Mouse (Mus musculus): Measurements from ENCODE around the gene Acin1. TPM values are rescaled to one million over a fixed set of nuclear protein-coding genes. Genes with fewer than 3 reads are reported as not detected.

Gene Acin1
- total RNA-seq (2014; fragmentation: Nextera tagmentation) = 222 and 244 TPM in 2 replicates
- 267 and 293 TPM in 2 replicates for total RNA-seq (2017)

DNA sequence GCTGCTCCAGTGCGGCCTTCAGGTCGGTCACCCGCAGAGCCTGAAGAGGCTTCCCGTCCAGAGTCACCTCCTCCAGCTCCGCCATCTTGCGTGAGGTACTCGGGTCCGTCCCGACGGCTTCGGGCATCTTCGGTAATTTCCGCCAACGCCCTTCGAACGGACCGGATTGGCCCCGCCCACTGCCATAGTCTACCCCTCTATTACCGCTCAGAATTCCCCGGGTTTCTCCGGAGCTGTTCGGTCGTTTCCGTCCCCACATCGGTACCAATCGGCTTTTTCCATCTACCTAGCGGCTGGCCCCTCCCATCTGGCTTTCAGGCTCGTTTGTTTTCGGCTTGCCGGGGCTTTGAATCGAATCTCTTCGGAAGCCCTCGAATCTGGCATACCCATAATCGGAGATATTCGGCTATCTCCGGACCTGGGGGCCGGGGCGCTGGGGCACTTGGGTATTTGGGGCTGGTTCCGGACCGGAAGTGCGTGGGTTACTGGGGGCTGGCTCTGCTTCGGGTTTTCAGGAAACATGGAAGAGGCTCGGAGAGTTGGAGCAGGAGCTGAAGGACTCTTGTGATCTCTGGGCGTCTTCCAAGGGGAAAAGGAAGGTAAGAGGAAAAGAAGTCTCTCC is at the start of gene Acin1:
TSS of gene Acin1 (minus strand) at position 410 of the 622 bp plus-strand sequence.
- ATAC-seq (replicated peaks; ENCODE audit: low FRiP score, low TSS enrichment, poor library complexity, severe bottlenecking) = peak; percentile 88

DNA sequence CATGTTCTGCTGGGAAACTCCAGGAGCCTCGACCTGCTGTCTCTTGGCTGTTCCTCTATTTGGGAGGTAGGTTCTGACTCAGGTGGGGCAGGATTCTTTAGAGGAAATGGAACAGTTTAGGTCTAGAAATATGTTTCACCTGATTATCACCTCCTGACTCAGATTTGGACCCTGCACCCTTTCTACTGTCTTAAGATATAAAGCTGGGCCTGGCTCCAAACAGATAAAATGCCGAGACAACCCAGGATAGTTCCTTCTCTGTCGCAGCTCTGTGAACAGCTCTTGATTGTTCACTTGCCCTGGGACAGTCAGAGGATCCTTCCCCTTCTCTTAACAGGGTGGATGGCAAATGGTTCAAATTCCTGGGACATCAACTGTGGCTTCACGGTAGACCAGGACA is 48.5 kb upstream of the Acin1 start:
- ATAC-seq (replicated peaks; ENCODE audit: low FRiP score, low TSS enrichment, poor library complexity, severe bottlenecking) = no peak

DNA sequence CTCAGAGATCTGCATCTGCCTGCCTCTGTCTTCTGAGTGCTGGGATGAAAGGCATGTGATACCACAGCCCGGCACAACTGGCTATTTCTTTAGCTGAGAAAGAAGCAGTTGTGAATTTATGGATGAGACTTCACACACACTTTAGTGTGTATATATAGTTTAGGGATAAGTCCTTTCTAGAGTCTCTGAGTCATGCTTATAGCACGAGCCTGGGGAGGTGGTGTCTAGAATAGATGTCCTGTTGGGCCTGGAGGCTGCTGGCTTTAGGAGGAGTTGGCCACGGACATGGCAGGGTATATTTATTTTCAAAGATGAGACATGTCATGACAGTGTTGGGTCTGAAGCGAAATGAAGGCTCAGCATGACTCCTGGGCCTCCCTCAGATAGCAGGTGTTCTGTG is 47.3 kb upstream of the Acin1 start:
- no peak for ATAC-seq (replicated peaks; ENCODE audit: low FRiP score, low TSS enrichment, poor library complexity, severe bottlenecking)

GRCm38 (mm10) chr14:54732206-54732605 is 45.5 kb upstream of the Acin1 start:
- no peak for ATAC-seq (replicated peaks; ENCODE audit: low FRiP score, low TSS enrichment, poor library complexity, severe bottlenecking)

- no peak for ATAC-seq (replicated peaks; ENCODE audit: low FRiP score, low TSS enrichment, poor library complexity, severe bottlenecking)
Measured at GRCm38 (mm10) chr14:54730305-54730704, 43.6 kb upstream of the Acin1 start.

GRCm38 (mm10) chr14:54728823-54729653 is 42.3 kb upstream of the Acin1 start:
- no peak for ATAC-seq (replicated peaks; ENCODE audit: low FRiP score, low TSS enrichment, poor library complexity, severe bottlenecking)

DNA sequence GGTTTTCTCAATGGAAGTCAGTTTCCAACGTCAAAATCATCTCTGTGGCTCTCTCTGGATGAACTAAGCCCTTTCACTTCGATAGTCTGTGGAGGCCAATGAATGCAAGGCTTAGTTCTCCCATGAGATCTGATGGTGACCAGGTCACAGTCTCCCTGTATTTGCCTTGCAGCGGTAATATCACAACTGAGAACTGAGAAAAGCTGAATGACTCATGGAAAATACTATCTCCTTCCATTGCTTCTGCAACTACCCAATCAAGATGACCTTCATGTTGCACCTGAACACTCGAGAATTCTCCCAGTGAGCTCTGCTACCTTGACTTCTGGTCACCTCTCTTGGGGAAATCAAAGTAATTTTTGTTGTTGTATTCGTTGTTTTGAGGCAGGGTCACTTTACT is 40.8 kb upstream of the Acin1 start:
- ATAC-seq (replicated peaks; ENCODE audit: low FRiP score, low TSS enrichment, poor library complexity, severe bottlenecking) = no peak

GRCm38 (mm10) chr14:54724049-54724448 is 37.3 kb upstream of the Acin1 start:
- ATAC-seq (replicated peaks; ENCODE audit: low FRiP score, low TSS enrichment, poor library complexity, severe bottlenecking) = no peak

DNA sequence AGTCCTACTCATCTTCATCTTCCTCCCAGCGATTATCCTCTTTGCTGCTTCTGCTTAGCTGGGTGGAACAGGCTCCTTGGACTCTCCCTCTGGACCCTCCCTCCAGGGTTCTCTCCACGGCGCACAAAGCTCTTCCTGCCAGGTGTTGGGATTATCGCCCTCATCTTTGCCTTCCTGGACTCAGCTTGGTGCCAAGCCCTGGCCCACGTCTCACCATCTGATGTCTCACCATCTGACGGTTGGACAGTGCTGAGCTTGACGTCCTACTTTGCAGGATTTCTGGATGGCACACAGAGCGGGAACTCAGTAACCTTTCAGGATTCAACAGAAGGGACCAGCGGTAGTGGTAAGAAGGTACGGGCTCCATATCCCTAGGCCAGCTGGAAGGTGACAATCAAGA is 35.0 kb upstream of the Acin1 start:
- no peak for ATAC-seq (replicated peaks; ENCODE audit: low FRiP score, low TSS enrichment, poor library complexity, severe bottlenecking)

GRCm38 (mm10) chr14:54720654-54721350 is 34.1 kb upstream of the Acin1 start:
- no peak for ATAC-seq (replicated peaks; ENCODE audit: low FRiP score, low TSS enrichment, poor library complexity, severe bottlenecking)

- no peak for ATAC-seq (replicated peaks; ENCODE audit: low FRiP score, low TSS enrichment, poor library complexity, severe bottlenecking)
Measured at GRCm38 (mm10) chr14:54720041-54720440, 33.3 kb upstream of the Acin1 start.

DNA sequence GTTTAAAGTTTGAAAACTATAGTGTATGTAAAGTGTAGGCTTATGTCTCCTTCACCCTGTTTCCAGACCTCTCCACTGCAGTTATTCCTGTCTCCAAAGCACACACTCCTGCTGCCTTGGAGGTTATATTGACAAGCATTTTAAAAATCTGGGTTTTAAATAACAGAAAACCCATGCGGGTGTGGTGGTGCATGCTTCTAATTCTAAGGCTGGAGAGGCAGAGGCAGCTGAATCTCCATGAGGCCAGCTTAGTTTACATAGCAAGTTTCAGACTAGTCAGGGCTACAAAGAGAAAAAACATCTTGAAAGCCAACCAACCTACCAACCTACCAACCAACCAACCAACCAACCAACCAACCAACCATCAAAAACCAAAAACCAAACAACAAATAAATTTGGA is 28.7 kb upstream of the Acin1 start:
- no peak for ATAC-seq (replicated peaks; ENCODE audit: low FRiP score, low TSS enrichment, poor library complexity, severe bottlenecking)

GRCm38 (mm10) chr14:54714617-54715081 is 27.9 kb upstream of the Acin1 start:
- peak; percentile 60 for ATAC-seq (replicated peaks; ENCODE audit: low FRiP score, low TSS enrichment, poor library complexity, severe bottlenecking)

DNA sequence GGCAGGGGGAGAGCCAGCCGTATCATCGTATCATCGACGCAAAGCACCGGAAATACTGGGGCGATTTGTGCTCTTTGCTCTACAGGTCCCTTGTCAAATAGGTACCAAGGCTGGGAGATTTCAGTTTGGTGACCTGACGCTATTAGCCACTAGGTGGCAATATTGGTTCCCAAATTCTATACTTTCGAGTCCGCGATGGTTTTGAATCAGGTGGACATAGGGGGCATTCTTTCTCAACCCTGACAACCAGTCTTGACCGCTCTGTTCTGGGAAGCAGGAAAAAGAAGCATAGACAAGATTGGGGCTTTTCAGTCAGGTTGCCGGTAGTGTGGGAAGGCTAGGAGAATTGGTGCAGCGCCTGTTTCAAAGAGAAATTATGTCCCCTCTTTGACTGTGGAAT is 27.4 kb upstream of the Acin1 start:
- ATAC-seq (replicated peaks; ENCODE audit: low FRiP score, low TSS enrichment, poor library complexity, severe bottlenecking) = peak; percentile 49

DNA sequence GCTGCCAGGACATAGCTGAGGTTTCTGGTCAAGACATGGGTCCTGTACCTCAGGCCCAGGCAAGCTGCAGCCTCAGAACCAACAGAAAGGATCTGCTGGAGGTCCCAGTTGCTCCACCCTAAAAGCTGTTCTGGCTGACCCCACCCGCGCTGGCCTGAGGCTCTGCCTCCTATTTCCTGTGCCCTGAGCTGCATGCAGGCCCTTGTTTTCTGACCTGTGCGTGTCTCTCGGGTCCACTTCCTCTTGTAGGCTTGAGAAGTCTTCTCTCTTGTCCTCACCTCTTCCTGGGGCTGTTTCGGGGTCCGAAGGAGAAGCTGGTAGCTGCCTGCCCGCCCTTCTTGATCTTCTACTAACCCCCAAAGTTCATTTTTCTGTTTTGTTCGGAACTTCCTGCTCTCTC is 26.1 kb upstream of the Acin1 start:
- ATAC-seq (replicated peaks; ENCODE audit: low FRiP score, low TSS enrichment, poor library complexity, severe bottlenecking) = no peak

GRCm38 (mm10) chr14:54712074-54712473 is 25.3 kb upstream of the Acin1 start, which contains the start of gene Cebpe:
TSS of gene Cebpe (minus strand) at chr14:54712174.
- no peak for ATAC-seq (replicated peaks; ENCODE audit: low FRiP score, low TSS enrichment, poor library complexity, severe bottlenecking)

GRCm38 (mm10) chr14:54709054-54709453 is 22.3 kb upstream of the Acin1 start:
- no peak for ATAC-seq (replicated peaks; ENCODE audit: low FRiP score, low TSS enrichment, poor library complexity, severe bottlenecking)

DNA sequence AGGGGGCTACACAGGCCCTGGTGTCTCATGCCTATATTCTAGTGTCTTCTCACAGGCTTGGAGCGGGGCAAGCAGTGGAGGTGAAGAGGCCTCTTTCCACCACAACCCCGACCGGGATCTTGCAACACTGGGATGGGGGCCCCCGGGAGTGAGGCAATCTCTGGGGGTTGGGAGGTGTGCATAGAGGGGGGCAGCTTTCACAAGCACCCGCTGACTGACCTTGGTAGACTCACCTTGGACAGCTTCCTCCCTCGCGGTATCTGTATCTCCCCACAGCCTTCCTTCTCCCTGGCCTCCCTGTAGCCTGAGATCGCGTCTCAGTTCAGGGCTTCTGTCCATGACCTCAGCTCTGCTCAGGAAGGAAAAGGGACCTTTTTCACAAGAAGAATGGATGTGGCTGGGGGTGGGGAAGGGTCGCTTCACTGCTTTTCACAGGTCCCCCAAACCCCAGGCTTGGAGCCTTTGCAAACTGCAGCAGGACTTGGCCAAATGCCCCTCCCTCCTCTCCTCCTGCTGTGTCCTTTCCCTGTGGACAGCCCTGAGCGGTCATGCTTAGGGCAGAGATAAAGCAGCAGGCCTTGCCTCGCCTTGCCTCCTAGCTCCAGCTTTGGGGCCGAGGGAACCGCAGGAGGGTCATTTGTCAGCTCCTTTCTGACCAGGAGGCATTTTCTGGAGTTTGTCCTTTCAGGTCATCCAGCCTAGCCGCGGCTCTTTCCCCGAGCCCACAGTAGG is 20.0 kb upstream of the Acin1 start:
- ATAC-seq (replicated peaks; ENCODE audit: low FRiP score, low TSS enrichment, poor library complexity, severe bottlenecking) = no peak

DNA sequence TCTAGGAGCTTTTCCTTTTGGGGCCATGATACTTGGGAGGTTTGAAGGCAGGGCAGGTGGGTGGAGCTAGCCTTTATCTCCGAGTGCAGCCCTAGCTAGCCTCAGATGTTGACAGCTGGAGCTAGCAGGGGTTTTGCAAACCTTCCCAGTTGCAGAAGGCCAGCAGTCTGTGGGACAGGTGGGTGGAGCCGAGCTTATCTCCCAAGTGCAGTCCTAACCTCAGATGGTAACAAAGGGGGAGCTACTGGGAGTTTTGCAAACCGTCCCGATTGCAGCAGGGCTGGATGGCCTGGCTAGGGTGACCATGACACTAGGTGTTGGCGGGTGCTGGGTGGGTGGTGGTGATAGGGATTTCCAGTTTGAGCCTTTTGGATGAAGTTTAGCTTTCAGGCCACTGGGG is 19.1 kb upstream of the Acin1 start:
- ATAC-seq (replicated peaks; ENCODE audit: low FRiP score, low TSS enrichment, poor library complexity, severe bottlenecking) = peak; percentile 92

GRCm38 (mm10) chr14:54703207-54703606 is 16.5 kb upstream of the Acin1 start:
- ATAC-seq (replicated peaks; ENCODE audit: low FRiP score, low TSS enrichment, poor library complexity, severe bottlenecking) = no peak
